Mouse (Mus musculus): Measurements from ENCODE around the gene Pex13.

Pex13 gene

DNA sequence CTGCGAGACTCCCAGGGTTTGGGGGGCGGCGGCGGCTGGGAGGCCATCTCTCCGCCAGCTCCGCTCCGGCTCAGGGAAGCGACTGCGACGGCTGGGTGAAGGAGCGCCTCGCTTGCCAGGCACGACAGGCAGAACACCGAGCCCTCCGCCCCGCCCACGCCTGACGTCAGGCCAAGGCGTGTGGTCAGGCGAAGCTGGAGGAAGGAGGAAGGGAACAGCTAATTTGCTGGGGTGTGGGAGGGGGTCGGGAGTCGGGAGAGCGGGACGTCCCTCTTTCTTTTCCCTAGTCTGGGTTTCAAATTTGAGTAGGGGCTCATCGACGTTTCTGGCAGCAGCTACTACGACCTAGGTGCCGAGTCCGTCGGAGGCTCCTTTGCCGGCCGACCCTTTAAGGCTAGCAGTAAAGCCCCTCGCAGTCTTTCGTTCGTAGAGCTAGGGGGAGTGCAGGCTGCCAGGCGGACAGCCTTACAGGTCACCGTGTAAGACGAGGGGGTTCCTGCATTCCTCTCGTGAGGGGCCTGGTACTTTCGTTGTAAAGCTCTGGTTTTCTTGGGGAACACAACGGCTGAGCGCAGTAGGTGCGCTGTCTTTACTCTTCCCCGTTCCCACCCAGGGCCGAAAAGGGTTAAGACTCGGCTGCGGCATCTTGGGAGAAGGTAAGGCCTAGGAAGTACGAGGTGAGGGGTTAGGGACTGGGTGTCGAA lies at the start of gene Pex13:
TSS of gene Pex13 (minus strand) at position 162 of the 704 bp plus-strand sequence.
- peak; percentile 86 to 89 for DNase-seq (ENCODE audit: low spot score in 2 of 2)

DNA sequence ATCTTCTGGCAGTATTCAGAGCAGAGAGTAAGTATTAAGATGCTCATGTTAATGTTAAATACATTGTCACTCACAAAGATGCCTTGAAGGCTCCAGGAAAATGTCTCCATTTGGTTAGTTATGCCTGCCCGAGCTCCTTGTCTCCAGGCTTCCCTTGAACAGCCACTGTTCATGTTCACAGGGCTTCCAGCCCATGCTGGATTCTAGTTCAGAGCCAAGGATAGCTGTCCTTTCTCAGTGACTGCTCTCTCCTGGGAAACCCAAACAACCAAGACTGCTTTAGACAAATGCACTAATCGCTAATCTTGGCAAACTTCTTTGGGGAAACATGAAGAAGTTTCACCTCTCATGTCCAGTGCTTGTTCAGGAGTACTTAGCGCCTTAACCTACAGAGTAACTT lies 46.5 kb upstream of the Pex13 start:
- no peak for DNase-seq (ENCODE audit: low spot score in 2 of 2)

GRCm38 (mm10) chr11:23704604-23705294 lies 39.0 kb upstream of the Pex13 start:
- no peak for DNase-seq (ENCODE audit: low spot score in 2 of 2)

DNA sequence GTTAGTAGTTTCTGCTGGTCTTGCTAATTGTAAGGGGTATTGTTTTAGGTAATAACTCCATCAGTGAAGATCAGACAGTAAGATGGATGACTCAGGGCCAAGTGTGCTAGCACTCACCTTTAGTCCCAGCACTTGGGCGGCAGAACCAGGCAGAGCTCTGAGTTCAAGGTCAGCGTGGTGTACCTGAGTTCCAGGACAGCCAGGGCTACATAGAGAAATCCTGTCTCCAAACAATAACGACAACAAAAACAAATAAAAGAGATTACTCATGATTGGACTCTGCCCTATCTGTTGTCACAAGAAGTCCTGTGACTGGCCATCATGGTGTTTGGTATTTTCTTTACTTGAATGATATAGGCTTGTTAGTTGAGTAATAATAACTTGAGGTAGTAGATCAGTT lies 36.1 kb upstream of the Pex13 start:
- no peak for DNase-seq (ENCODE audit: low spot score in 2 of 2)

DNA sequence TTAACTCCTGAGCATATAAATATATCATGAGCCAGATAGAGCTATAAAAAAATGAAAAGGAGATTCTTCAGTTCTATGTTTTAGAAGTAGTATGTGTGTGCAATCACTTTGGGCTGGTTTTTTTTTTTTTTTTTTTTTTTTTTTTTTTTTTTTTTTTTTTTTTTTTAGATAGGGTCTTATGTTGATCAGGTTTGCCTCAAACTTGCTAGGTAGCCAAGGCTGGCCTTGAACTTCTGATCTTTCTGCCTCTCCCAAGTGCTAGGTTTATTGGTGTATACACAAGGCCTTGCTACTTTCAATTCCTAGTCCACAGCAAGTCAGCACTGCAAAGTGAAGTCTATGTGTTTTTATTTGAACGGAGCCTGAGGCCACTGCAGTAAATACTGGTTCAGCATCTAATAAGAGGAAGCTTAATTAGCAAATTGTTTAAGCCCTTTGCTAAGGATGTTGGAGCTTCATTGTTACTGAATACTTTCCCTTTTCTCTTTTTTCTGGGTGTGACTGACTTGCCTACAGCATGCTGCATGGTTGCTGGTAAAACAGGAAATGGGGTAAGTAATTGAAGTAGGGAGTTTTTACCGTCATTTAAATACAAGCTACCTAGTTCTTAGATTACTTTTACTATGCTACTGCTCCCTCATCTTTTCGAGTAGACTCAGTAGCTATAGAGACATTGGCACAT lies 33.8 kb upstream of the Pex13 start:
- DNase-seq (ENCODE audit: low spot score in 2 of 2) = no peak

GRCm38 (mm10) chr11:23698526-23698925 lies 32.8 kb upstream of the Pex13 start:
- DNase-seq (ENCODE audit: low spot score in 2 of 2) = no peak

- DNase-seq (ENCODE audit: low spot score in 2 of 2) = no peak
Observed at GRCm38 (mm10) chr11:23695847-23696246, 30.1 kb upstream of the Pex13 start.

GRCm38 (mm10) chr11:23693286-23693685 lies 27.5 kb upstream of the Pex13 start:
- no peak for DNase-seq (ENCODE audit: low spot score in 2 of 2)

GRCm38 (mm10) chr11:23688060-23688459 lies 22.3 kb upstream of the Pex13 start:
- no peak for DNase-seq (ENCODE audit: low spot score in 2 of 2)

- no peak for DNase-seq (ENCODE audit: low spot score in 2 of 2)
Observed at GRCm38 (mm10) chr11:23686671-23687070, 20.9 kb upstream of the Pex13 start.

DNA sequence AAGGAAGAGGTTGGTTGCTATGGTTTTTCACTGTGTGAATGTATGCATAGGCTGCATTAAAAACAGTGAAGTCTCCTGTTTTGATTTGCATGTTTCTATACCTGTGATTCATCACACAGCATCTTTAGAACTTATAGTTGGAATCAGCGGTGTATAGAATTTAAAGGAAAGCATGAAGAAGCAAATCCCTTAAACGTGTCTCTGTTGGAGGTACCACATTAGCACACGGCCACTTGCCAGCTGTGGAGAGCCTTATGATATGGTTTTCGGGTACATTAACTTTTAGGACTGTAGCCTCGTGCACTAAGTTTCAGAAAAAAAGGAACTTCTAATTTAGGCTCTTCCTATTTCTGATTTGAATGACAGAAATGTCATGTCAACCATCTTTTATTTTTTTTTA lies 16.8 kb upstream of the Pex13 start:
- no peak for DNase-seq (ENCODE audit: low spot score in 2 of 2)

DNA sequence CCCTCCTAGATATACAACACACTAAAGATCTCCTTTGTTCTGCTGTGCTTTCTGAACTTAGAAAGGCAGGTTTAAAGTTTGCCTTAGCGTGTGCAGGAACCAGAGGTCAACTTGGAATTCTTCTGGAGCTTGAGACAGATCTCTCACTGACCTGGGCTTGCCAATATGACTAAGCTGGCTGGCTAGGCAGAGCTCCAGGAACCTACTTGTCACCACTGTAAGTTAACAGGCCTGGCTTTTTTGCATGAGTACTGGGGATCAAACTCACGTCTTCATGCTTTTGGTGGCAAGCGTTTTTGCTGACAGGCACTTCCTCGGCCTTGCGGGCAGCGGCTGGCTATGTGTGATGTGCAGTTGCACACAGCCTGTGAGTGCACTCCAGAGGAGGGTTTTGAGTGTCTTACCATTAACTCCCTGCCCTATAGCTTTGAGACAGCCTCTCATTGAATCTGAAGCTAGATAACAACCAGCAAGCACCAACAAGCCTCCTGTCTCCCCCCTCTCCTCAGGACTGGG lies 14.7 kb upstream of the Pex13 start:
- no peak for DNase-seq (ENCODE audit: low spot score in 2 of 2)

- peak in 1 of 2 experiments; percentile 36 for DNase-seq (ENCODE audit: low spot score in 2 of 2)
Observed at GRCm38 (mm10) chr11:23679044-23679642, 13.4 kb upstream of the Pex13 start.

DNA sequence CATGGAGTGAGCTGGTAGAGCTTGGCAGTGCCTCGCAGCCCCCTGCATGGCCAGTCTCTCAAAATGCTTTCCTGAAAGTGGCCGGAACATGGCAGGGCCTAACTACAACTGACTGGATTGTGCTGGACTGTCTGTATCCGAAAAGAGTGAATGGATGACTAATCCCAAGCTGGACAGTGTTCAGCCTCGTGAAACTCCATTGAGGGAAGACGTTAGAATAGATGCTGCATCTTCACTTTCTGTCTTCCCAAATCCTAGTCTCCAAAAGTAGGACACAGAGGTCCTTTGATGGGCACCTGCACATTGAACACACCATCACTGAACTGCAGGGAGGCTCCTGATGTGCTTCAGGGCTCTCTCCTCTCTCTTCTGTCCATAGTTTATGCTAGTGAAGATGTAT lies 10.3 kb upstream of the Pex13 start:
- DNase-seq (ENCODE audit: low spot score in 2 of 2) = no peak

DNA sequence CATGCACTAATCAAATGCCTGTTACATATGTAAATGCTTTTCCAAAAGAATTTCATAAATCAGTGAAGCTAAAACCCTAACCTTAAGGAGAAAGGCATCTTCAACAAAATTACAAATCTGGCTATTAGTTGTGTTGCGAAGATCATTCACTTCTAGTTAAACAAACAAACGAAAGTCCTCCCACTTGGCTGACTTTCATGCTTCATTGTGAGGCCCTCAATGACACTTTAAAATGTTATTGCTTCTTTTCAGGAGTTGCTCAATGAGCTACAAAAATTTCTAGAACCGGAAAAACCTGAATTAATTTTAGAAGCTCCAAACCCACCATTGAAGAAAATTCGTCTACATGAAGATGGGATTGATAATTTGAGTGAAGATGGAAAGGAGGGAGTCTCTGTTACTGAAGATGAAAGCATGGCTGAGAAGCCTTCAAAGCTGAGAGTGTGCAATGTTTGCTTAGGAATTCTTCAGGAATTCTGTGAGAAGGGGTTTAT lies 6.5 kb upstream of the Pex13 start:
- no peak for DNase-seq (ENCODE audit: low spot score in 2 of 2)

DNA sequence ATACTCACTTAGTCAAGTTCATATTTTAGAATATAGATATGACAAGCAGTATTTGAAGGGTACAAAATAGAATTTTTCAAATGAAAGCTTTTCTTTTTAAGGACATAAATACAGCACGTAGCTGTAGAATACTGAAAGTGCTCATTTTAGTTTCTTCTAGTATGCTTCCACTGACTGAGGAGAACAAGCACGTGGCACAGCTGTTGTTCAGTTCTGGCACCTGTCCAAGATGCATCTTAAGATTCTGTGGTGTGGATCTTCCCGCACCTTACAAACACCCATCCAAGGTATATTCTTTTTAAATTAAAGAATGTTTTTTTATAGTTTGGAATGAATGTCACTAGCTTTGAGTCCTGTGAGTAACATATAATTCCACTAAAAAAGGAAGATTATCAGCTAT lies 1.4 kb upstream of the Pex13 start:
- DNase-seq (ENCODE audit: low spot score in 2 of 2) = no peak

DNA sequence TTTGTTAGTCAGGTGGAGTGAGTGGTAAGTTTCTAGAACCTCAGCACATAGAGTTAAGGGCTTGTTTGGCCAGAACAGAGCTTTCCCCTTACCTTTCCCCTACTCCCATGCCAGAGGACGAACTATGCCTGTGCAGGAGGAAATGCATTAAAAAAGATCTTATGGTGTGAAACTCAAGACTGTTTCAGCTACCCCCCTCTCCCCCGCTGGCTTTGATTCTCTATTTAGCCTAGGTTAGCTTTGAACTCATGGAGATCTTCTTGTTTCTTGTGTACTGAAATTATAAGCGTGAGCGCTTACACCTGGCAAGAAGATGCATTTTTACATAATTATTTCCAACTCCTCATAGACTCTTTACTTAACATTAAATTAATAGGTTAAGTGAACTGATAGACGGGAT lies 767 bp upstream of the Pex13 start:
- DNase-seq (ENCODE audit: low spot score in 2 of 2) = no peak

DNA sequence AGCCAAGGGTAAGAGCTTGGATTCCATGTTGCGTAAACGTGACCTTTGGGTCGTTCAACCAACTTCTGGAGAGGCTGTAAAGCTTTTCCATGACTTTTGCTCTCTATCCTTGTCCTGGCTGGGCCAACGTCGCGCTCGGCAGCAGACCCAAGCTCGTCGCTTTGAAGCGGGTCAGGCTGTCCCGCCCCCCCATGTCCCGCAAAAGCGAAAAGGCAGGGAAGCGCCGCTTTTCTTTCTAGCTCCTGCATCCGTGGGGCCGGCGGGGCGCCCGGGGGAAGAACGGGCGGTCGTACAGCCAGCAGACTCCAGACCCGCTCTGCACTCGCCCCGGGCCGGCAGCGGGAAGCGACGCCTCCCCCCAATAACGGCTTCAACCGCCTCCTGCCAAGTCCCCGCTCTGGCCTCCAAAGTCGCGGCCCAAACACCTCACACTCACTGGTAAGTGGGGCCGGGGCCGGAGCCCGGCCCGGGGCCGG lies 410 bp downstream of the Pex13 start, which contains the start of gene Pus10:
TSS of gene Pus10 (plus strand) at position 364 of the 476 bp plus-strand sequence.
- peak in 1 of 2 experiments; percentile 18 for DNase-seq (ENCODE audit: low spot score in 2 of 2)

DNA sequence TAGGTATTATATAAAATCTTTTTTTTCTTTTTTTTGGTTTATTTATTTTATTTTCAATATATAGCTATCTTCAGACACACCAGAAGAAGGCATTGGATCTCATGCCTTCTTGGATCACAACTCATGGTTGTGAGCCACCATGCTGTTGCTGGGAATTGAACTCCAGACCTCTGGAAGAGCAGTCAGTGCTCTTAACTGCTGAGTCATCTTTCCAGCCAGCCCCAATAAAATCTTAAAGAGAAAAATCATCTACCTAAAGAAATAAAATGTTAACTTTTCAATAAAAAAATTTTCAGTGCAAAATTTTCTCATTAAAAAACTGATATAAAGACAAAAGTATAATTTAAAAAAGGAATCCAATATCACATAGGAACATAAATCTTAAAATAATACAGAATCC lies 1.5 kb downstream of the Pex13 start:
- DNase-seq (ENCODE audit: low spot score in 2 of 2) = no peak

DNA sequence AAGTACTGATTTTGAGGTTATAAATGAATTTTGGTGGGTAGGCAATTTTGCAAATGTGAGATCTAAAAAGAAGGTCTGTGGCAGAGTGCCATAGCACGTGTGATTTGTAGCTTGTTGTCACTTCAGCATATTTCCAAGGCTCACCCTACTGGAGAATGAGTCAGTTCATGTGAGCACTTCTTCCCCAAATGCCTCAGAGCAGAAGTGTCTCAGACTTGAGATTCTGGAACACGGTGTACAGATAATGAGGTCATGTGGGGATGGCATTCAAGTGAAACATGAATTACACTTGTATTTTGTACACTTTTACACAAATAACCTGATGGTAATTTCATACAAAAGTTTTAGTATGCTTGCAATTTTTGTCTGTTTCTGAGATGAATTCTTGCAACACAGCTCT lies 8.0 kb downstream of the Pex13 start:
- DNase-seq (ENCODE audit: low spot score in 2 of 2) = no peak

- DNase-seq (ENCODE audit: low spot score in 2 of 2) = no peak
Observed at GRCm38 (mm10) chr11:23653666-23654065, 12.1 kb downstream of the Pex13 start.

- DNase-seq (ENCODE audit: low spot score in 2 of 2) = no peak
Observed at GRCm38 (mm10) chr11:23647835-23648234, 17.9 kb downstream of the Pex13 start.

Measured in urinary bladder, adult 18-20 months (tissue).